Mouse (Mus musculus): ENCODE results near the gene Dnajc8. TPM values are rescaled to one million over a fixed set of nuclear protein-coding genes. Genes with fewer than 3 reads are reported as not detected.

Dnajc8 gene
- total RNA-seq (2023): 63.2 and 65.5 TPM in 2 replicates

GRCm38 (mm10) chr4:132535406-132536121 is at the start of gene Dnajc8:
TSS of gene Dnajc8 (plus strand) at chr4:132535550.

DNA sequence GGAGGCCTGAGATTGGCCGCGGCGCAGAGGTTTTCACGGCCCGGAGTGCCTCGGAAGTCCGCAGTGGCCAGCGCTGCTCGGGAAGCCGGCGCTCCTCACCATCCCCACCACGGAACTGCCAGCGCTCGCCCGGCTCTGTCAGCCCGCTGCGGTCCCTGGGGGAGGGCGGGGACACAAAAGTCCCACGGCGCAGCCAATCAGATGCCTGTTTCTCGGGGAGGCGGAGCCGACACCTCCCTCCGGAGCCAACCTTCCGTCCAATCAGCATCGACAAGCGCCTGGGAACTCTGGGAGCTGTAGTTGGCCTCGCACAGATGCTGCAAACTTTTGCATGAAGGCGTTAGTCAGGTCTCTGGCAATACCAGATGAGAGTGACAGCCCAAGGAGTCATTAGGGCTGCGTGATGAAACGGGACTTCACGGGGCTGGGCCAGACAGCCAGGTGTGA is 25.0 kb upstream of the Dnajc8 start, which contains the start of gene Sesn2:
Sesn2 (minus strand) TSS at position 150 of the 447 bp plus-strand sequence.

DNA sequence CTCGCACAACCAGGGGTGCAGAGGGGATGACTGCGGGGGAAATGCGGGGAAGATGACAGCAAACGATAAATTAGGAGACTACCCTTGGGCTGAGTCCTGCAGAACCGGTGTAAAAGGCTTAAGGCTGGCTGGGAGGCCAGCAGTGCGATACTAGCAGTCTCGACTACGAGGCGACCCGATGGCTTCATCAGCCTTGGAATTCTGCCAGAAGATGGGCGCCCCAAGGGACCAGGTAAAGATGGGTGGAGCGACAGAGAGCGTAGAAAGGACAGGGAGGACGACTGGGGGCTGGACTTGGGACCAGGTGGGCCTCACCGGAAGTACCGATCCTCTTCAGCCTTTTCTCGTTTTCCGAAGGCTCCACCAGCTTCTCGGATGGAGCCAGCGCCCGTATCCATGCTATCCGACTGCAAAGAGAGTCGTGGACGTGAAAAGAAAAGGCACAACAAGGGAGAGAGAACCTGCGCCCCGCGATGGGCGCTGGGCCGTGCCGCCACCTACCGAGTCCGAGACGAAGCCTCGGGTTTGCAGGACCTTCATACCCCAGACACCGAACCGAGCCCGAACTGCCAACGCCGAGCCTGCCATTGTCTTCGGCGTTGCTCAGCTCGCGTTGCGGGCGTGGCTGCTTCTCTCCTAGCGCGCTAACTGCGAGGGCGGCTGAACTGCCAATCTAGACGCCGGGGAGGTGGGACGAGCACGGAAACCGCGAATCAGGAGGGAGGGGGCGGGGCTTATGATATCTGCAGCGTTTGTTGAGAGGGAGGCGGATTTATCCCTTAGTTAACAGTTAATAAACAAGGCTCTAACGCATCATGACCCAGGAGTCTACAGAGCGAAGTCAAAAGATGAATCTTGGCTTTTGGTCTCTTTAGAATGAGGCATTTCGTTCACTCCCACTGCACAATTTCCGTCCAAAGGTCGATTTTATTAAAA is 2.1 kb upstream of the Dnajc8 start, which contains the start of gene Atpif1:
Atpif1 (minus strand) TSS at position 679 of the 936 bp plus-strand sequence.

DNA sequence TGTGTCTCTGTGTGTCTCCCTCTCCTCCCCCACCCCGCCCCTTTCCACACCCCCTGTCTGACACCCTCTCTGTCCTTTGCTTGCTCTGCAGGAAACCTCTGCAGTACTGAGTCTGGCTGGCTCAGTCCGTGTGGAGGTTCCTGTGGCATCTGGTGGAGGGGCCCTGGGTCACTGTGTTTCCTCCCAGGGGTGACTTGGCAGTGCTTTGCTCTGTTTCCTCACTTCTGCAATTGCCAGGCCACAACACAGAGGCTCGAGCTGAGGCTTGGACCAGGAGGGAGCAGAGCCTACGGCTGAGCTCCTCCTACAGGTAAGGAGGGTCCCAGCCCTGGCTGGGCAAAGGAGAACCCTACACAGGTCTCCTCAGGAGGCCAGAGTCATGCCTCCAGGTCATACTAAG is 28.6 kb downstream of the Dnajc8 start, which contains the start of gene Ptafr:
Ptafr (plus strand) TSS at position 103 of the 400 bp plus-strand sequence.

Other genes with a start within 250 kb of the Dnajc8 start
- gene Rab42, start 232.2 kb upstream of the Dnajc8 start, total RNA-seq (2023): not detected in 2 replicates
- gene Trnau1ap, start 206.0 kb upstream of the Dnajc8 start, total RNA-seq (2023): 7.3 and 11.0 TPM in 2 replicates
- gene Rcc1, start 181.9 kb upstream of the Dnajc8 start, total RNA-seq (2023): 23.8 and 28.7 TPM in 2 replicates
- gene Phactr4, start 113.1 kb upstream of the Dnajc8 start, total RNA-seq (2023): 20.8 and 21.7 TPM in 2 replicates
- gene Med18, start 71.6 kb upstream of the Dnajc8 start, total RNA-seq (2023): 3.0 and 3.4 TPM in 2 replicates
- gene Sesn2, start 25.0 kb upstream of the Dnajc8 start, total RNA-seq (2023): 74.6 and 86.3 TPM in 2 replicates
- gene Atpif1, start 1.9 kb upstream of the Dnajc8 start, total RNA-seq (2023): 105 and 117 TPM in 2 replicates
- 134 and 153 TPM in 2 replicates for gene Ptafr, start 28.5 kb downstream of the Dnajc8 start, total RNA-seq (2023)
- gene Eya3, start 103.4 kb downstream of the Dnajc8 start, total RNA-seq (2023): 27.0 and 27.7 TPM in 2 replicates
- 4.8 and 5.8 TPM in 2 replicates for gene Xkr8, start 197.0 kb downstream of the Dnajc8 start, total RNA-seq (2023)
- 1.1 and 1.6 TPM in 2 replicates for gene Smpdl3b, start 221.7 kb downstream of the Dnajc8 start, total RNA-seq (2023)
- gene Rpa2, start 232.8 kb downstream of the Dnajc8 start, total RNA-seq (2023): 37.6 and 41.8 TPM in 2 replicates